Mouse (Mus musculus): ENCODE data around the gene Pex11g.

The Pex11g gene

GRCm38 (mm10) chr8:3481605-3482004 is 14.1 kb upstream of the Pex11g start:
- peak; percentile 63 for DNase-seq (ENCODE audit: extremely low read depth, low read depth)

- no peak for DNase-seq (ENCODE audit: extremely low read depth, low read depth)
Measured at GRCm38 (mm10) chr8:3480221-3480785, 12.8 kb upstream of the Pex11g start.

GRCm38 (mm10) chr8:3475715-3476429 is 8.4 kb upstream of the Pex11g start:
- DNase-seq (ENCODE audit: extremely low read depth, low read depth): no peak

- DNase-seq (ENCODE audit: extremely low read depth, low read depth): no peak
Measured at GRCm38 (mm10) chr8:3470562-3470961, 3.1 kb upstream of the Pex11g start, which contains the start of gene Tex45. Gene Tex45, plus strand, starts transcription at chr8:3470862.

GRCm38 (mm10) chr8:3468838-3469237 is 1.4 kb upstream of the Pex11g start:
- peak; percentile 22 for DNase-seq (ENCODE audit: extremely low read depth, low read depth)

- no peak for DNase-seq (ENCODE audit: extremely low read depth, low read depth)
Measured at GRCm38 (mm10) chr8:3467886-3468545, 536 bp upstream of the Pex11g start.

- peak; percentile 30 for DNase-seq (ENCODE audit: extremely low read depth, low read depth)
Measured at GRCm38 (mm10) chr8:3464309-3464708, 3.2 kb downstream of the Pex11g start.

GRCm38 (mm10) chr8:3463248-3463647 is 4.2 kb downstream of the Pex11g start:
- DNase-seq (ENCODE audit: extremely low read depth, low read depth): no peak

- no peak for DNase-seq (ENCODE audit: extremely low read depth, low read depth)
Measured at GRCm38 (mm10) chr8:3451992-3452391, 15.5 kb downstream of the Pex11g start.

GRCm38 (mm10) chr8:3450670-3451069 is 16.8 kb downstream of the Pex11g start:
- peak; percentile 21 for DNase-seq (ENCODE audit: extremely low read depth, low read depth)

- DNase-seq (ENCODE audit: extremely low read depth, low read depth): no peak
Measured at GRCm38 (mm10) chr8:3449226-3449625, 18.3 kb downstream of the Pex11g start.

- DNase-seq (ENCODE audit: extremely low read depth, low read depth): no peak
Measured at GRCm38 (mm10) chr8:3439510-3439909, 28.0 kb downstream of the Pex11g start.

GRCm38 (mm10) chr8:3436492-3436891 is 31.0 kb downstream of the Pex11g start:
- peak; percentile 26 for DNase-seq (ENCODE audit: extremely low read depth, low read depth)

GRCm38 (mm10) chr8:3431113-3431512 is 36.4 kb downstream of the Pex11g start:
- no peak for DNase-seq (ENCODE audit: extremely low read depth, low read depth)

GRCm38 (mm10) chr8:3429966-3430365 is 37.5 kb downstream of the Pex11g start:
- no peak for DNase-seq (ENCODE audit: extremely low read depth, low read depth)

- no peak for DNase-seq (ENCODE audit: extremely low read depth, low read depth)
Measured at GRCm38 (mm10) chr8:3428426-3428825, 39.1 kb downstream of the Pex11g start.

- no peak for DNase-seq (ENCODE audit: extremely low read depth, low read depth)
Measured at GRCm38 (mm10) chr8:3426211-3426610, 41.3 kb downstream of the Pex11g start.

- DNase-seq (ENCODE audit: extremely low read depth, low read depth): no peak
Measured at GRCm38 (mm10) chr8:3425217-3425616, 42.3 kb downstream of the Pex11g start.

- no peak for DNase-seq (ENCODE audit: extremely low read depth, low read depth)
Measured at GRCm38 (mm10) chr8:3421507-3421906, 46.0 kb downstream of the Pex11g start.

GRCm38 (mm10) chr8:3420105-3420706 is 47.3 kb downstream of the Pex11g start:
- no peak for DNase-seq (ENCODE audit: extremely low read depth, low read depth)

- no peak for DNase-seq (ENCODE audit: extremely low read depth, low read depth)
Measured at GRCm38 (mm10) chr8:3418101-3418500, 49.4 kb downstream of the Pex11g start.

GRCm38 (mm10) chr8:3417455-3417854 is 50.0 kb downstream of the Pex11g start:
- no peak for DNase-seq (ENCODE audit: extremely low read depth, low read depth)

All from MEL-GATA-1-ER (cell line).